Mouse (Mus musculus): Measurements from ENCODE around the gene Atp8a2.

DNA sequence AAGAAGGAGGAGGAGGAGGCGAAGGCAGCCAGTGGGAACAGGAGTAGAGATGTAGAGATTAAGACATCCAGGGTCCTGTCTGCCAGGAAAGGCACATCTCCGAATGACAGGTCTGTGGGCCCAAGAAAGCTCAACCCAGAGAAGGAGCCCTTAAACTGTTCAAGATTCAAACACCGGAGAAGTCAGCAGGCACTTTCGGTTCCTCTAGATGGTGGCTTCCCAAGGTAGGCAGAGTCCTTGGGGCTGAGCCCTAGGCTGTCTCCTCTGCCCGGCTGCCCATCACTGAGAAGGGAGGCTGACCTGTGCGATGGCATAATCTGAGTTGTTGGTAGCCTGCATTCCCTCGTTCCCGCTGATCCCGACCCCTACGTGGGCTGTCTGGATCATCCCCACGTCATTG lies 337.1 kb downstream of the Atp8a2 start:
- TF ChIP-seq GATA1 (IDR thresholded peaks at IDR 0.05; ENCODE audit: low read length) (no peak), TAL1 (IDR thresholded peaks at IDR 0.05; ENCODE audit: low read length) (no peak)
